Mouse (Mus musculus) CH12F3 (cell line): Measurements from ENCODE around the gene Ppa1.

Experiments used
- in situ Hi-C: fragments of 300-500 bp; cut with MboI; formaldehyde crosslinking; loops from 2 replicates; pipeline ENCODE4 v1.14.3; 2020; ENCODE audit warnings: low sequenced_read_pairs

Gene Ppa1

DNA sequence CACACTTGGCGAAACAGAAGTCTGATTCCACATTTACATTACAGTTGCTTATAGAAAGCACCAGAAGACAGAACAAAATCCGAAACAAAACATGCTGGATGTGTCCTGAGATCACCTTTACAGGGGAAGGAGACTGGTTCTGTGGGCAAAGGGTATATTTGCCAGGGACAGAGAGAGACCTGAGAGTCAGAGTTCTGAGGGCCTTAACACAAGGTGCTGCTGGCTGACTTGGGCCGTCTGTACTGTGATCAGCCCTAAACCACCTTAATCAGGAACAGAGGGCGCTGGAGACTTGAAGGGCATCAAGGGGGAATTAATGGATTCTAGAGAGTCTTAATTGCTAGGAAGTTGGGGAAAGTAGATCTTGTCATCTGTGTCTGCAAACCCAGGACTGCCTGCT is 45.2 kb downstream of the Ppa1 start:
- in situ Hi-C loops, result no loop called here

DNA sequence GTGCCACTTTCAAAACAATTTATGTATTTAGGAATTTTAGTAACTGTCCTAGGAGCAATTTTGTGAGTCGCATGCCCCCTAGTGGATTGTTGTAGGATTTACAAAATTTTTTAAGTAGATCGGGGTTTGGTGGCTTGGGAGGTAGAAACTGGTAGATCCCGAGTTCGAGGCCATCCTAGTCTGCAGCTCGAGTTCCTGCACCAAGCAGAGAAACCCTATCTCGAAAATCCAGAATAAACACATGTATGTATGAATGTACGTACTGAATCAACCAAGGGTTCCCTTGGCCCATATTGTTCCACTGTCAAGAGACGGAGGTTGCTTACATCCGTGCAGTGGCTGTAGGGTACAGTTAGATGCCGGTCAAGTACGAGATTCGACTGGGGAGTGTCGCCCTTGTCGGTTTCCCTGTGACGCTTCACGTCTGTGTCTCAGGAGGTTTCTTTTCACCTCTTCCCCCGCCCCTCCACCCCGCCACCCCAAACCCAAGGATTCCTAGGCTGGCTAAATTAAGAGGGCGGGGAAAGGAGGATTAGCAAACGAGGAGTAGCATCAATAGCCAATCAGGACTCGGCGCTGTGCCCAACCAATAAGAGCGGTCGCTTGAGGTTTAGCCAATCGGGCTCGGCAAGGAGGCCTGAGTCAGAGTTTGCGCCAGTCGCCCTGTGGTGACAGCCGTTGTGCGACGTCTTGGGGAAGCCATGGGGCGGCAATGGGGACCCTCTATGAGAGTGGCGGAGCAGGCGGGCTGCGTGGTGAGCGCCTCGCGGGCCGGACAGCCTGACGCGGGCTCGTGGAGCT is 46.7 kb downstream of the Ppa1 start, which contains the start of gene Tysnd1:
TSS of gene Tysnd1 (plus strand) at position 645 of the 801 bp plus-strand sequence.
- in situ Hi-C loops, result no loop called here

DNA sequence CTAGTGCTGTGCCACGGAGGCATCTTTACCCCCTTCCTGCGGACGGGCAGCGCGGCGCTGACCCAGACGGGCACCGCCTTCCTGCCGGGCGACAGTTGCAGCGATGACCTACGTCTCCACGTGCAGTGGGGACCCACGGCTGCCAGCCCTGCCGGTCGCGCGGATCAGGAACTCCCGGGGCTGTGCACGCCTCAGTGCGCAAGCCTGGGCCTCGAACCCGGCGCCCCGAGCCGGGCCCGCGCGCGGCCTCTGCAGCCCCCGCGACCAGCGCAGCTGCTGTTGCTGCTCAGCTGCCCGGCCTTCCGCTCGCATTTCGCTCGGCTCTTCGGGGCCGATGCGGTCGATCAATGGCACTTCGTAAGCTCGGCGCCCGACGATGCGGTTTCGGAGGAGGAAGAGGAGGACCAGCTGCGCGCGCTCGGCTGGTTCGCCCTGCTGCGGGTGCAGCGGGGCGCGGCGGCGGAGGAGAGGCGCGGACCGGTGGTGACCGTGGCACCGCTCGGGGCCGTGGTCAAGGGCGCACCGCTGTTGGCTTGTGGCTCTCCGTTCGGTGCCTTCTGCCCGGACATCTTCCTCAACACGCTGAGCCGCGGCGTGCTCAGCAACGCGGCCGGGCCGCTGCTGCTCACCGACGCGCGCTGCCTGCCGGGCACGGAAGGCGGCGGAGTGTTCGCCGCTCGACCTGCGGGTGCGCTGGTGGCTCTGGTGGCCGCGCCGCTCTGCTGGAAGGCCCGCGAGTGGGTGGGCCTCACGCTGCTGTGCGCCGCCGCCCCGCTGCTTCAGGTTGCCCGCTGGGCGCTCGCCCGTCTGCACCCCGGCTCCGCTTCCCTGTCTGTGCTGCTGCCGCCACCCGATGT is 47.6 kb downstream of the Ppa1 start:
- in situ Hi-C loops, result no loop called here

DNA sequence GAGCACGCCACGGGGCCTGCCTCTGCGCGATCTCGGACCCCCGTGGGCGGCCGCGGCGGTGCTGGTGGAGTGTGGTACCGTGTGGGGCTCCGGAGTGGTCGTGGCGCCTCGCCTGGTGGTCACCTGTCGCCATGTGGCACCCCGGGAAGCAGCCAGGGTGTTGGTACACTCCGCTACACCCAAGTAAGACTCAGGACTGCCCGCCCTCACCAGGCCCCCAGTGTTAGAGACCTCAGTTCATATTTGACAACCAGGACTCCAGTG is 48.1 kb downstream of the Ppa1 start:
- in situ Hi-C loops, result no loop called here

DNA sequence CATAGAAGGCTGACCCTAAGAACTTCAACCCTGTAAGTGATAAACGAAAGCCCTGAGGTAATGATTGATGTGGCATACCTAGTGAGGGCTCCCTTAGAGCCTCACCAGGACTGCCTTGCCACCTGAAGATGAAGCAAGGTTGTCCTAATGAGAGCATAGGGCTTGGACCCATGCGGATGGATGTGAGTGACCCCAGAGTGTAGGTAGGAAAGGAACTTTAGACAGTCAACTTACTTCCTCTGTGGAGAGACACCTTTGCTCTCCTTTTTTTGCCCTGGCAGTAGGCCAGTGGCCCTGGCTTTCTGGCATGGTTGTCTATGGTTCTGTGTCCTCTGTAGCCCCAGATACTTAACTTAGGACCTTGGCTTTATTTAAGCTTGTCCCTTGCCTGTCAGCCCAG is 48.7 kb downstream of the Ppa1 start:
- in situ Hi-C loops, result no loop called here

DNA sequence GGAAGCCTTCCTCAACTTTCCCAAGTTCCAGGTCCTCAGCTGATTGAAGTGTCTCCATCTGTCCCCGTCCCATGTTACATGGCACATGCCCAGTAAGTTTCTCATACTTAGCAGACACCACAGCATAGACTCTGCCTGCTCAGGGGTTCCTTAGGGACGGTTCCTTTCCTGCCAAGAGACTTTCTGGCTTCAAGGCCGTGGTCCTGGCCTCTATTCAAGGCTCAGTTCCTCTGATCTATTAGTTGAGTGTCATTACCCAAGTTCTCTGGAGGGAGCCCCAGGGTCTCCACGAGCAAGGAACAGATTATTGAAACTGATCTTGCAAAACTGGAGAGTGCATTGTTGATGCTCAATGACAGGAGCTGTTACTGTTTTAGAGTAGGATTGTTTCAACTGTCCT is 56.3 kb downstream of the Ppa1 start:
- in situ Hi-C loops, result no loop called here

DNA sequence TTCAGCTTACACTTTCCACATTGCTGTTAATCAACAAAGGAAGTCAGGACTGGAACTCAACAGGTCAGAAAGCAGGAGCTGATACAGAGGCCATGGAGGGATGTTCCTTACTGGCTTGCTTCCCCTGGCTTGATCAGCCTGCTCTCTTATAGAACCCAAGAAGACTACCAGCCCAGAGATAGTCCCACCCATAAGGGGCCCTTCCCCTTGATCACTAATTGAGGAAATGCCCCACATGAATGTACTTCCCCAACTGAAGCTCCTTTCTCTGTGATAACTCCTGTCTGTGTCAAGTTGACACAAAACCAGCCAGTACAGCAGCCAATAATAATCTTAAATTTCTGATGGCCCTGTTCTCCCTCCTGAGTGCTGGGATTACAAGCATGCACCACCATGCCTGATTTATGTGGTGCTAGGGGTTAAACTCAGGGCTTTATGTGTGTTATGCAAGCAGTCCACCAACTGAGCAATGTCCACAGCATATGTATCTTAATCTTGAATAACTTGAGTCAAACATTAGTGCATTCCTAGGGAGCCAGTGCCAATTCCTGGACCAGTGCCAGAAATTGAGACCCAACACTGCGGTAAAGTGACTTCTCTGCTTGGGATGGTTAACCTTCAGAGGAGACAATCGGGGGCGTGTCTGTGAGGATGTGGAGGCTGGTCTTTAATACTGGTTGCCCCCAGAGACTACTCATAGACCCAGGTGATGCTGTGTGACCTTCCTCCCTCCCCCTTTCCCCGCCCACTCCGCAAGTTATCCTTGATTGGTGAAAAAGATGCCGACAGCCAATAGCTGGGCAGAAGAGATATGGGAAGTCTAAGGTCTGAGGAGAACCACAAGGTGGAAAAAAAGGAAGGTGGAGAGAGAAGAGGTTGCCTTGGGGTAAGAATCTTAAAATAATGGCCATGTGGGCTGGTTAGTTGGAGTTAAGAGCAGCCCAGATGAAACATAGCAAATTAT is 58.3 kb downstream of the Ppa1 start:
- in situ Hi-C loops, result no loop called here

DNA sequence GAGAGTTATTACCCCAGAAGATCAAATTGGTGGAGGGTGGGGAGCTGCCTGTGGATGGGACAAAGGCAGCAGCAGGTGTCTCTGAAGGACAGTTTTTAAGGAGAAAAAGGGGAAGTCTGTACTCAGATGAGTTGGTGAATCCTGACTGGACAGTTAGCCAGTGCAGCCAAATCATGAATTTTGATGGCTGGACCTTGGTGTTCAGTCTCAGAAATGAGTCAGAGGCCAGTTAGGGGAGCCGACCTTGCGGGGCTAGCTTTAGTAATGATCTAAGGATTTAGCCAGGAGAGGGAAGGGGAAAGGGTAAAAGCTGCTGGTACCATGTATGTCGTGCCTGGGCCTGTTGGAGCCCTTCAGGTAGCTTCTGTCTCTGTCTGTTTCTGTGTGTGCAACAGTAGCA is 65.2 kb downstream of the Ppa1 start:
- in situ Hi-C loops, result no loop called here

DNA sequence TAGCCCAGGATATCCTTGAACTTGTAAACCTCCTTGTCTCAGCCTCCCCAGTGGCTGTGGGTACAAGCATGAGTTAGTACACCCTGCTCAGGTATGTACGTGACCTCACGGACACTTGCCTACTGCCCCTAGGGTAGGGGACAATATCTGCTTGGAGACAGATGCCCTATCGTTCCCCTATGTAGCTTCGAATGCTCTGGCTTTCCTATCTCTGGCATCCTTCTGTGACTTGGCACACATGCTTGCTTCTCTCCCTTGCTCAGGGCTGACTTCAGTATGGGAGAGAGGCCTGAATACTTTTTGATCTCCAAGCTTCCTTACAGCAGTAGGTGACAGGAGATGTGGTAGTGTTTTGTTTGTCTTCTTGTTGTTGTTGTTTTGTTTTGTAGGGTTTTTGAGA is 65.8 kb downstream of the Ppa1 start:
- in situ Hi-C loops, result no loop called here

DNA sequence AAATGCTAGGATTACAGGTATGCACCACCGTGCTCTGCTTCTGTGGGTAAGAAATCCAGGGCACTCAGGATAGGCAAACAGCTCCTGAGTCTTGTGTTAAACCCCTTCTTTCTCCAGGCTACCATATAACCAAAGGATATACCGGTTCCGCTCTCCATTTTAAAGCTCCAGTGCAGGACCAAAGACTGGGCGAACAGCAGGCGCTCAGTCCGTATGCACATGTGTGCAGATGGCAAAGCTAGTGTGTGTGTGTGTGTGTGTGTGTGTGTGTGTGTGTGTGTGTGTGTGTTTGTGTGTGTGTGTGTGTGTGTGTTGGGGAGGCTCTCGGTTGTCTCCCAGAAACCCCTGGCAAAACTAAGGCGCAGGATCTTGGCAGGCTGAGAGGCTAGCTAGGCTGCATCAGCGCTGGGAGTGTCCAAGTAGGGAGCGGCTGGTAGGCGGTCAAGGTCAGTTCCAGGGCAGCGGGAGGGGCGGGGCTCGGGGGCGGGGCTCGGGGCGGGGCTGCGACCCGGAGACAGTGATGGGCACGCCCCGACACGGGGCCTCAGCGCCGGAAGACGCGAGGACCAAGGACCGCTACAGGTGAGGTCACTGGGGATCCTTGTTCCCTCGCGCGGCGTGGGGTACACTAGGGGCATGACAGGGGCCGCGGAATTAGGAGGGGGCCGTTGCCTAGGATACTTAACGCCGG is 66.6 kb downstream of the Ppa1 start, which contains the start of gene Aifm2:
TSS of gene Aifm2 (plus strand) at position 493 of the 691 bp plus-strand sequence.
- in situ Hi-C loops, result no loop called here

DNA sequence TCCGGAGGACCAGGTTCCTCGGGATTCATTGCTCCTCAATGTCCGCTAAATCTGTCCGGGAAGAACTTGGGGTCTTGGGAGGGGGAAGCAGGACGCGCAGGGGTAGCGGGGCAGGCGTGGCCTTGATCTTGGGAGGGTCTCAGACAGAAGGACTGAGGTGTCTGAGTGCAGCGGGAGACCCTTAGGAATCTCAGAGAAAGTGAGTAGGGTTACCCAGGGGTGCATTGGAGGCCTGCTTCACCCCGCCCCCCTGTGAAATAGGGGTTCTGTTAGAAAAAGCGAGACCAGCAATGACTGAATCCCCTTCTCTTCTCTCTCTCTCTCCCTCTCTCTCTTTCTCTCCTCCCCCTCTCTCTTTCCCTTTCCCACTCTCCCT is 67.1 kb downstream of the Ppa1 start:
- in situ Hi-C loops, result no loop called here

DNA sequence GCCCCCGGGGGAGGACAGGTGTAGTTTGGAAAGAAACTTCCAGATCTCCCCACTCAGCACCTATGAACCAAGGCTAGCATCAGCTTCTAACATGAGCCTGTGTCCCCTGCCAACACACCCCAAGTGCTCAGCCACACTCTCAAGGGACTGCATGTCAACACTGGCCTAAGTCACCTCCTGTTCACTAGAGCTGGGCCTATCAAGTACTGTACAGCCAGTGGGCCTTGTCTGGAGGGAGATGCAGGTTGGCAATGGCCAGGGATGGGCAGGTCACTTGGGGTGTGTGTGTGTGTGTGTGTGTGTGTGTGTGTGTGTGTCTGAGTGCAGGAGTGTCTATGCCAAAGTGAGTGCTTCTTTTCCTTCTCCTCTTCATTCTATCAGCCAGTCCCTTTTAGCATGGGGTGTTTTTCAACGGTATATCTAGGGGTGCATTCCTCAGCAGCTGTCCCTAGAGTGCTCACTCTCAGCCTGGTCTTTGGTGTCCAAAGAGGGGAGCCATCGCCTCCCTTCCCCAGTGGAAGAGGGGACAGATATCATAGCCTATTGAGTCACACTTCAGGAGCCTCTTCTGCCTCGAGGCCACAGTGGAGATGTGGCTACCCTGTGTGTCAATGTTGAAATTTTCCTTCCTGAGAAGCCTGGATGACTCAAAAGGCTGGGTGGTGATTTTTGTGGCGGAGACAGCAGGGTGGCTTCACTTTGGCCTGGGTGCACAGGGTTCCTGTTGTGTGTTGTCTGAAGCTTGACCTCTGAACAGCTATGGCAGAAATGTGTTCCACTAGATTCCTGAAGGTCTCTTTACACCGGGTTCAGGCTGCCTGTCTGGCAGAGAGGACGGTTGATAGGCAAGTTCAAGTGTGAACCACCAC is 67.9 kb downstream of the Ppa1 start:
- in situ Hi-C loops, result no loop called here

DNA sequence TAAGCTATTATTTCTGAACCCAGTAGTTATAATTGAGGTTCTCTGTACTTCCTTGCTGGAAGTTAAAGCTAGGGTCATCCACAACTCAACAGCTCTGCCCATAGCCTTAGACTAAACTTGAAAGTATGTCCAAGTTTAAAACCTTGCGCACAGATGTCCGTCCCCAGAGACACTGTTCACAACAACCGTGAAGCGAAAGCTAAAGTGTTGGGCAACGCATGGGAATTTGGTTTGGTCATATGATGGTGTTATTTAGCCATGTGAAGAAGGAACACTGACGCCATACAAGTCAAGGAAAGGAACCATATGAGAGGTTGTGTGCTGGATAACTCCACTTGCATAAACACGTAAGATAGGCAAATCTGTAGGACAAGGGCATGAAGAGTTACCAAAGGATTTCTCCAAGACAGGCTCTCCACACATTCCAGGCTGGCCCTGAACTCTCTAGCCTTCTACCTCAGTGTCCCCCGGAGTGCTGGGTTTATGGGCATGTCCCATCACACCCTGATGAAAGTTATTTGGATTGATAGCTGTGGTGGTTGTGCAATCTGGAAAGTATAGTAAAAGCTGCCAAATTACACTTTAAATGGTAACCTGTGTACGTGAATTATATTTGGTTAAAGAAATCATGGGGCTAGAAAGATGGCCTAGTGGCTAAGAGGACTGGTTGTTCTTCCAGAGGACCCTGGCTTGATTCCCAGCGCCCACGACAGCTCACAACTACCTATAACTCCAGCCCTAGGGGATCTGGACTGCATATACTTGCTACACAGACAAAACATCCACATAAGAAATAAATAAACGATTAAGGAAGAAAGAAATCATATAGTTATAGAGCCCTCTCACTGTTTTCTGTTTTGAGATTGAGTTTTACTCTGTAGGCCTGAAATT is 69.3 kb downstream of the Ppa1 start:
- in situ Hi-C loops, result no loop called here

DNA sequence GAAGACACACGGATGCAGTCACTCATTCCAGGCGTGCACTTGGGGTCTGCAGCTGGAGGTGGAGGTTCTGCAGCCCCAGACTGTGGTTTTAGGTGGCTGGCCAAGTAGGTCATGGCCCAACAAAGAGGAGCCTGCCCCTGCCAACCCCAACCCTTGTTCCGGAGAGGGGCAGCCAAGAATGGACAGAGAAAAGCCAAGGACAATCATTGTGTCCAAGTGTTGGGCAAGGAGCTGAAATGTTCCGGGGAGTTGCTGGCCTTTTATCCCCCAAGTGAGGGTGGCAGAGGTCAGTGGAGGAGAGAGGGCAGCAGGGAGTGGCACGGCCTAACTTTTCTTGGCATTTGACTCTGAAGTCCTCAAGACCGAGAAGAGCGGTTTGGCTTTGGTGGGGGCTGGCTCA is 72.0 kb downstream of the Ppa1 start:
- in situ Hi-C loops, result no loop called here

DNA sequence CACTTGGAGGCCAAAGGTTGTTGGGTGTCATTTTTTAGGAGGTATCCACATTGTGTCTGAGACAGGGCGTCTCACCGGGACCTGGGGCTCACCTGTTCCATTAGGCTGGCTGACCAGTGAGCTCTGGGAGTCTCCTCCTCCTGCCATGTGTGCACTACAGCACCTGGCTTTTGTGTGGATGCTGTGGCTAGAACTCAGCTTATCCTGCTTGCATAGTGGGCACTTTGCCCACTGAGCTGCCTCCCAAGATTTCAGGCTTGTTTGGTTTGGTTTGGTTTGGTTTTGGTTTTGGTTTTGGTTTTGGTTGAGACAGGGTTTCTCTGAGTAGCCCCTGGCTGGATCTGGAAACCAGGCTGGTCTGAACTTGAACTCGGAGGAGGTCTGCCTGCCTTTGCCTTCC is 73.9 kb downstream of the Ppa1 start:
- in situ Hi-C loops, result no loop called here

DNA sequence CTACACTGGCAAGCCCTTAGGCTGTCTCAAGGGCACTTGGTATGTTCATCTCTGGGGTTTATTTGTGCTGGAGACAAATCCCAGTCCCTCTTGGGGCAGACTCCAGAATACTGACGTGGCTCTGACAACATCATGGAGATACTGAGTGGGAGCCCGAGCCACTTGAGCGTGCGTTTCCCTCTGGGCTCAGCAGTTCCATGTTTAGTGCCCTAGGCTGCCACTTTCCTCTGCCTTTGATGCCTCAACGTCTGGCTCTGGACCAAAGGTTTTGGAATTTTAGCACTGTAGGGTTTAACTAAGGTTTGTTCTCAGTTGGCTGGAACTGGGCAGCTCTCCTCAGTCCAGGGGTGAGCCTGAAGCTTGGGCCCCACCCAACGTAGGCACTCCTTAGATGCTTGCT is 74.9 kb downstream of the Ppa1 start:
- in situ Hi-C loops, result no loop called here
